Mouse (Mus musculus): ENCODE results near the gene Ctdsp2.

DNA sequence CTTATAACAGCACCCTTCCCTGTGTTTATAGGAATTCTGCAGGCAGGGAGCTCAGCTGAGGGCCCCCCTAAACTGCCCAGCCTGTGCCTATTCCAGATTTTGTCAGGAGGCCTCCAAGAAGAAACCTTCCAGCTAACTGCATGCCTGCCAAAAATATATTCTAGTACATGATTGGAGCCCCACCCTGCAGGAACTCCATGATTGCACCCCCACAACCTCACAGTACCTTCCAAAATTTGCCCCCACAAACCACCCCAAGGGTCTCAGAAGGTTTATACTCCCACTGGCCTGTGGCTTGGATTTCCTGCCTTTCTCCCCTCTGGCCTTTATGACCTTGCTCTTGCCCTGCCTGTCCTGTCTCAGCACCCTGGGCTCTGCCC lies 46.8 kb upstream of the Ctdsp2 start:
- TF ChIP-seq CTCF (IDR thresholded peaks at IDR 0.05; ENCODE audit: low read depth) (no peak), EP300 (IDR thresholded peaks at IDR 0.05; ENCODE audit: low read depth) (no peak)
